Mouse (Mus musculus) G1E (cell line): ENCODE measurements around the gene Cdk17. TPM values are rescaled to one million over a fixed set of nuclear protein-coding genes. Genes with fewer than 3 reads are reported as not detected.

ENCODE experiments used
- ATAC-seq: 2 replicates; pipeline ENCODE4 v1.8.0; 2016; ENCODE audit warnings: mild to moderate bottlenecking; ENCODE audit not compliant: insufficient number of reproducible peaks, poor library complexity, low FRiP score, severe bottlenecking; ENCODE audit errors: extremely low read depth
- DNase-seq: peaks from one replicate; pipeline ENCODE4 v3.0.0; 2012; ENCODE audit warnings: low spot score
- H3K27me3 ChIP-seq: 2 replicates; pipeline ENCODE4 v1.6.1; 2012; ENCODE audit warnings: mild to moderate bottlenecking, low read length, inconsistent platforms; ENCODE audit not compliant: insufficient read depth
- H3K36me3 ChIP-seq: replicated peaks from 2 replicates; pipeline ENCODE3; 2012; ENCODE audit warnings: mild to moderate bottlenecking, inconsistent platforms
- H3K4me1 ChIP-seq: 2 replicates; pipeline ENCODE4 v1.6.1; 2012; ENCODE audit warnings: low read depth, low read length, inconsistent platforms, mixed read lengths; ENCODE audit not compliant: insufficient read depth
- H3K4me3 ChIP-seq: 2 replicates; pipeline ENCODE4 v1.5.1; 2012; ENCODE audit warnings: low read depth, mild to moderate bottlenecking, inconsistent platforms, low read length, moderate library complexity, mixed read lengths
- H3K9me3 ChIP-seq: replicated peaks from 2 replicates; pipeline ENCODE4 v1.6.1; 2012; ENCODE audit warnings: inconsistent platforms
- CTCF ChIP-seq: IDR thresholded peaks from 2 replicates; pipeline ENCODE4 v1.5.1; 2012; ENCODE audit warnings: low read depth, low read length, inconsistent platforms, mixed read lengths
- GATA1 ChIP-seq: IDR thresholded peaks from 2 replicates; pipeline ENCODE4 v1.6.1; 2012; ENCODE audit warnings: borderline replicate concordance, low read length, inconsistent platforms, mixed read lengths
- GATA2 ChIP-seq: IDR thresholded peaks from 2 replicates; pipeline ENCODE4 v1.6.1; 2012; ENCODE audit warnings: low read depth, low read length, inconsistent platforms, borderline replicate concordance
- POLR2AphosphoS5 ChIP-seq: IDR thresholded peaks from 2 replicates; pipeline ENCODE4 v1.6.1; 2012; ENCODE audit warnings: low read depth, low read length, inconsistent platforms; ENCODE audit not compliant: insufficient replicate concordance
- TAL1 ChIP-seq: conservative IDR thresholded peaks from 2 replicates; pipeline ENCODE4 v1.6.1; 2012; ENCODE audit warnings: low read depth, low read length, inconsistent platforms, mixed read lengths
- polyA plus RNA-seq: library from polyadenylated mRNA; stranded (reverse); fragments of >175 nt; gene quantifications from 2 replicates; pipeline ENCODE4 v1.2.3, GENCODE M21; 2012
- total RNA-seq, 2 experiments: library from RNA; stranded (forward) in 1 of 2; stranded (reverse) in 1 of 2; fragments of 200-1000 nt in 1 of 2; fragments of >200 nt in 1 of 2; fragmentation: Nextera tagmentation in 1 of 2; gene quantifications; 2 replicates each; pipeline ENCODE4 v1.2.3; 2014 to 2017

Cdk17 gene
- total and polyA plus RNA-seq, 3 experiments = 6.5 to 123 (median 95.6) TPM

DNA sequence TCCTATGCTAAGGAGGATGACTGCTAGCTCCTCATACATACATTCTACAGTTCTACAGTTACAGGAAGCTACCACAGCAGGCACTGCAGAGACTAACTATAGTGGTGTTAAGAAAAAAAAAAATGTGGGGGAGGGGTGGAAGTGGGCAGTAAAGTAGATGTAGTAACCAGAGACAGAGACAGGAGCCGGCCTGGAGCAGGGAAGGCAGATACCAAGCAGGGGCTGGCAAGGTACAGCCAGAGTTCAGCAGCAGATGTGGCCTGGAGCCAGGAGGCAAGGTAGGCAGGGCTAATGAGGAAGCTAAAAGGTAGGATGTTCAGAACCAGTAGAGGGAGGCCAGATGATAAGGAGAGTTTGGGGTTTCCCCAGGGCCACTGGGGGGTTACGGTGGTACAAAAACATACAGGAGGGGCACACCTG, 113.6 kb downstream of the Cdk17 start:
- TF ChIP-seq GATA1 (no peak), POLR2AphosphoS5 (no peak), CTCF (no peak), GATA2 (no peak), TAL1 (no peak)
- Histone ChIP-seq H3K36me3 (no peaks in the 10 kb centered on the region), H3K9me3 (no peaks in the 10 kb centered on the region), H3K4me3 (no peak overlapping the region), H3K4me1 (peaks cover 59% of the 10 kb centered on the region), H3K27me3 (peaks cover 17% of the 10 kb centered on the region; the same call in 1 of the 2 replicates)
- no peak for DNase-seq
- ATAC-seq = no peak

DNA sequence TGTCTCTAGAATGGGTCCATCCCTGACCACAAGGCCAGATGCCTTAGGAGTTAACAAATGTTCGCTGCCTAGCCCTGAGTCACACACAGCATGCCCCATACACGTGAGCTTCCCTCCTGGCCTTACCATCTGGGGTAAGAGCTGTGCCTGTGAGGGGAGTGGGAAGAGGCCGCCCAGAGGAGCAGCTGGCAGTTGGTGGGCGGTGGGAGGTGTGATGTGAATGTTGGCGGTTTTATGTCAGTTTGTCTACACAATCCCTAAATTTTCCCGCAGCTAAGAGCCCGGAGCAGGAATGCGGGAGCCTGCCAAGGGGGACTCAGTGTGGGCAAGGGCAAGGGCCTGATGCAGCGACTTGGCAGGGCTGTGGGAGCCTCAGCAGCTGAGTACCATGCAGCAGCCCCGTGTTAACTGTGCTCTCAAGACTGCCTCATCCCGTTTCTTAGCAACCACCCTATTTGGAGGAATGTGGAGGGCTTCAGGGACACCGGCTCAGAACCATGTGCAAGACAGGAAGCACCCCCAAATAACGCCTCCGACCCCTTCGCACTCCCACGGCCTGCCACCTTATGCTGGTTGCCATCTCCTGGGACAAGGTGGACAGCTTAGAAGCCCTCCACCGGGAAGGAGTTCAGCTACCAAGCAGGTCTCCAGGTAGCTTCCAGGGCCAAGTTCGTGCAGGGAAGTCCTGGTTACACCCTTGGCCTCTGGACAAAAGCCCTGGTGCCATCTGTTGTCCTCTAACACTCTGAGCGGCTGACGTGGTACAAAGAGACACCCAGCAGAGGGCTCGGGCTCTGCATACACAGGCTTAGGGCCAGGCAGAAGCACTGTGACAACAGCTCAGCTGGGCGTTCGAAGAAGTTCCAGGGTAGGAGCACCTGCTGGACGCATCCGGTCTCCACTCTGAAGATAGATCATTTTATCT, 114.8 kb downstream of the Cdk17 start:
- Histone ChIP-seq H3K9me3 (no peaks in the 10 kb centered on the region), H3K27me3 (peaks cover 17% of the 10 kb centered on the region), H3K4me3 (no peak overlapping the region), H3K4me1 (peaks cover 48% of the 10 kb centered on the region), H3K36me3 (no peaks in the 10 kb centered on the region)
- no peak for DNase-seq
- no peak for TF ChIP-seq CTCF
- TF ChIP-seq GATA2 = no peak
- no peak for TF ChIP-seq GATA1
- TF ChIP-seq POLR2AphosphoS5 = no peak
- no peak for TF ChIP-seq TAL1
- no peak for ATAC-seq

GRCm38 (mm10) chr10:93276349-93276763, 115.7 kb downstream of the Cdk17 start:
- DNase-seq (no peak), ATAC-seq (no peak)
- no peak overlapping the region for H3K4me3 ChIP-seq
- H3K9me3 ChIP-seq = no peaks in the 10 kb centered on the region
- no peaks in the 10 kb centered on the region for H3K36me3 ChIP-seq
- H3K4me1 ChIP-seq = peaks cover 47% of the 10 kb centered on the region
- TF ChIP-seq GATA2 (no peak), CTCF (no peak), POLR2AphosphoS5 (no peak), GATA1 (no peak), TAL1 (no peak)
- H3K27me3 ChIP-seq = peaks cover 22% of the 10 kb centered on the region

DNA sequence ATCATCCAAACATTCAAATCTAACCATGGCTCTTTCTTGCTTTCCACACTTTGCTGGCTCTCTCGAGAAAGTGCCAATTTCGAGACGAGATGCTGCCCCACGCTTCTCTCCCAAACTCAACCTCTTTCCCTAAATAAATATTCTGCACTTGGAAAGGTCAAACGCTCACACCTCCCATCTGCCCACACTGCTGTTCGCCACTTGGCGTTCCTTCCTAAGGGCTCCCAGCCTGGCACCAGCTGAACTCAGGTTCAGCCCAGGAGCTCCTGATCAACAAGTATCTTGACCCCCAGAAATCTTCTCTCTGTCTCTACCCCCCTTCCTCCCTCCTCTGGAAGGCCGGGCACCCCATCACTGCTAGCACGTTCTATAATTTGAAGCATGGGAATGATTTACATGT, 116.2 kb downstream of the Cdk17 start:
- TF ChIP-seq GATA1 = no peak
- no peak for TF ChIP-seq TAL1
- TF ChIP-seq POLR2AphosphoS5 = no peak
- no peak for TF ChIP-seq GATA2
- no peak for TF ChIP-seq CTCF
- Histone ChIP-seq H3K4me1 (peaks cover 46% of the 10 kb centered on the region), H3K4me3 (no peak overlapping the region), H3K27me3 (peaks cover 22% of the 10 kb centered on the region), H3K9me3 (no peaks in the 10 kb centered on the region), H3K36me3 (no peaks in the 10 kb centered on the region)
- DNase-seq = no peak
- ATAC-seq = no peak

DNA sequence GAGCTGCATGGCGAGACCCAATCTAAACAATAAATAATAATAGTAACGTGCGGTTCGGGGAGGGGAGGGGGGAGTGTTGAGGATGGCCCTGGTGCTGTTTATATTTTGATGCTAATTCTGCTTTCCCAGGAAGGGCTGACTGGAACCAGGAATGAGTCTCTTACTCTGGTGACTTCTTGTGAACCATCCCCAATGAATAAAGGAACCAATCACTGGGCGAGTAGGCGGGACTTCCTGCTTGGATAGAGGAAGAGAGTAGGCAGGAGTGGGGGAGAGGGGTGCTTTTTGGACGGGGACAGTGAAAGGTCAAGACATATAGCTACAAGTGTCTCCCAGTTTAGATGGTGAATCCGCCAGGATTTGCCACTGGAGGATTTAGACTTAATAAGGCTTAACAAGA, 117.7 kb downstream of the Cdk17 start:
- no peak for DNase-seq
- TF ChIP-seq TAL1 = no peak
- no peak for TF ChIP-seq CTCF
- TF ChIP-seq POLR2AphosphoS5 = no peak
- no peak for TF ChIP-seq GATA2
- TF ChIP-seq GATA1 = no peak
- Histone ChIP-seq H3K4me3 (no peak overlapping the region), H3K36me3 (no peaks in the 10 kb centered on the region), H3K27me3 (peaks cover 27% of the 10 kb centered on the region), H3K4me1 (peaks cover 39% of the 10 kb centered on the region), H3K9me3 (no peaks in the 10 kb centered on the region)
- no peak for ATAC-seq

DNA sequence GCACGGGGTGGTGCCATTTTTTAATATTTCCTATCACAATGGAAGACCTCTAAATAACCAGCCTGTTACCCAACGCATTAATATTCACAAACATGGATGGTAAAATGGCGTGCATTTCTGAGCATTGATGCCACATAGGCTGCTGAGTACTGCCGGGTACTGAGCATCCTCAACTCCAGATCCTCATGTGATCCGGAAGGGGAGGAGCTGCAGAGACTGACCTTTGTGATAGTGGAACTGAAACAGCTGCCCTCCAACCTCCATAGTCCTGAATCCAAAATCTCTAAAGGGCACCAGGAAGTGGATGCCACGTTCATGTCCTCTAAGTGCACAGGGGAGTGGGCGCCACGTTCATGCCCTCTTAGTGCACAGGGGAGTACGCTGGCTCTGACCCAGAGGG, 118.4 kb downstream of the Cdk17 start:
- peaks cover 27% of the 10 kb centered on the region for H3K27me3 ChIP-seq
- no peaks in the 10 kb centered on the region for H3K36me3 ChIP-seq
- no peak for TF ChIP-seq TAL1
- TF ChIP-seq POLR2AphosphoS5 = no peak
- TF ChIP-seq GATA2 = no peak
- TF ChIP-seq GATA1 = no peak
- no peak for TF ChIP-seq CTCF
- no peaks in the 10 kb centered on the region for H3K9me3 ChIP-seq
- DNase-seq (no peak), ATAC-seq (no peak)
- no peak overlapping the region for H3K4me3 ChIP-seq
- H3K4me1 ChIP-seq = peaks cover 35% of the 10 kb centered on the region

DNA sequence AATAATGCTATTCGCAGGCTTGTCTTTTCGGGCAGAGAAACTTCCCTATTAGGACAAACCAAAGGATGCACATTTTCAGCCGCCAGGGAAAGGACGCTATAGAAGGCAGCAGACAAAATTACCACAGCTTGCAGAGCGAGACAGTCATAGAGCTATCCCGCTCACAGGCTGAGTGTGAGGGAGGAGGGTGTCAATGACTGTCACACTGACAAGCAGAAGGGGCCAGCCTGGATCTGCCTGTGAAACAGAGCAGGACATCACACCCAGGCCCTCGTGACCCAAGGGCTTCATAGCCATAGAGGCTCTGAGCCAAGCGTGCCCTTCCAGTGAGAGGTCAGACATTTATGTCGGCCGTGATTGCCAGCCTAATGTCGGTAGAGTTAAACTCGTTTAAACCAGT, 119.9 kb downstream of the Cdk17 start:
- Histone ChIP-seq H3K36me3 (no peaks in the 10 kb centered on the region), H3K27me3 (peaks cover 31% of the 10 kb centered on the region), H3K9me3 (no peaks in the 10 kb centered on the region), H3K4me1 (peaks cover 30% of the 10 kb centered on the region), H3K4me3 (no peak overlapping the region)
- DNase-seq (no peak), ATAC-seq (no peak)
- no peak for TF ChIP-seq POLR2AphosphoS5
- no peak for TF ChIP-seq GATA2
- no peak for TF ChIP-seq TAL1
- TF ChIP-seq CTCF = no peak
